Mouse (Mus musculus) forebrain, embryonic 14.5 days (tissue): ENCODE data around the gene Mtss1l. TPM values are rescaled to one million over a fixed set of nuclear protein-coding genes. Genes with fewer than 3 reads are reported as not detected.
"Not testable (repeated sequence)": the region's sequence is repeated elsewhere in the genome, so short reads cannot be mapped to it uniquely, and the experiment has no call there.

Experiments
- ATAC-seq: fragments of 200-750 bp; cut with Nextera tagmentation; 2 replicates; pipeline ENCODE4 v1.8.0; 2017; ENCODE audit warnings: mild to moderate bottlenecking, moderate library complexity
- DNase-seq: peaks from one replicate; pipeline ENCODE4 v3.0.0-alpha.2; 2015; ENCODE audit warnings: low spot score
- H3K27ac ChIP-seq: fragments of 300-500 bp; sonication (generic); 2 replicates; pipeline ENCODE4 v1.5.1; 2014; ENCODE audit warnings: low read depth, mild to moderate bottlenecking, control low read depth, low read length, moderate library complexity
- H3K27me3 ChIP-seq: fragments of 300-500 bp; sonication (generic); replicated peaks from 2 replicates; pipeline ENCODE4 v1.6.1; 2014; ENCODE audit warnings: low read length, control low read depth, mixed read lengths; ENCODE audit not compliant: control insufficient read depth, insufficient read depth
- H3K36me3 ChIP-seq: fragments of 300-500 bp; sonication (generic); 2 replicates; pipeline ENCODE4 v1.6.1; 2014; ENCODE audit warnings: low read length, control low read depth; ENCODE audit not compliant: control insufficient read depth, insufficient read depth
- H3K4me1 ChIP-seq: fragments of 300-500 bp; sonication (generic); 2 replicates; pipeline ENCODE4 v1.6.1; 2014; ENCODE audit warnings: antibody characterized with exemption, low read length, control low read depth; ENCODE audit not compliant: control insufficient read depth, insufficient read depth
- H3K4me2 ChIP-seq: fragments of 300-500 bp; sonication (generic); 2 replicates; pipeline ENCODE4 v1.6.1; 2014; ENCODE audit warnings: mild to moderate bottlenecking, control low read depth, low read length
- H3K4me3 ChIP-seq: fragments of 300-500 bp; sonication (generic); 2 replicates; pipeline ENCODE4 v1.5.1; 2014; ENCODE audit warnings: low read depth, low read length, control low read depth
- H3K9ac ChIP-seq: fragments of 300-500 bp; sonication (generic); 2 replicates; pipeline ENCODE4 v1.6.1; 2014; ENCODE audit warnings: mild to moderate bottlenecking, low read length, control low read depth, moderate library complexity
- H3K9me3 ChIP-seq: fragments of 300-500 bp; sonication (generic); replicated peaks from 2 replicates; pipeline ENCODE4 v1.6.1; 2016; ENCODE audit warnings: low read length, control low read depth, mixed read lengths; ENCODE audit not compliant: control insufficient read depth
- WGBS: fragments of 180-500 bp; shearing (Covaris S2); extraction: QIAGEN DNeasy Blood & Tissue Kit; methylation state at CpG from one replicate; pipeline ENCODE4 v1.1.7; 2014; 5-methylcytosine and 5-hydroxymethylcytosine counted together
- polyA plus RNA-seq: library from polyadenylated mRNA; unstranded; fragments of >200 nt; fragmentation: Nextera tagmentation; extraction: Ambion mirVana; gene quantifications from 2 replicates; pipeline ENCODE4 v1.2.1, GENCODE M21; 2014

Gene Mtss1l
- polyA plus RNA-seq, 1 experiment from 2014 or later, result 16.5 TPM

GRCm38 (mm10) chr8:110775316-110775715 is 54.0 kb downstream of the Mtss1l start:
- no peaks in the 10 kb centered on the region for H3K4me1 ChIP-seq
- ATAC-seq (no peak), DNase-seq (no peak)
- 75% methylated on average over 8 of the region's 8 CpGs for WGBS
- H3K27ac ChIP-seq, result no peak overlapping the region
- H3K4me2 ChIP-seq, result no peak overlapping the region
- no peaks in the 10 kb centered on the region for H3K9me3 ChIP-seq
- no peaks in the 10 kb centered on the region for H3K27me3 ChIP-seq
- no peaks in the 10 kb centered on the region for H3K36me3 ChIP-seq
- no peak overlapping the region for H3K4me3 ChIP-seq
- H3K9ac ChIP-seq, result no peak overlapping the region

- no peaks in the 10 kb centered on the region for H3K27me3 ChIP-seq
- H3K4me1 ChIP-seq, result no peaks in the 10 kb centered on the region
- H3K36me3 ChIP-seq, result no peaks in the 10 kb centered on the region
- no peak overlapping the region for H3K4me2 ChIP-seq
- ATAC-seq (no peak), DNase-seq (no peak)
- H3K27ac ChIP-seq, result no peak overlapping the region
- H3K9me3 ChIP-seq, result no peaks in the 10 kb centered on the region
- H3K4me3 ChIP-seq, result no peak overlapping the region
- 92% methylated on average over 3 of the region's 3 CpGs for WGBS
- H3K9ac ChIP-seq, result no peak overlapping the region
These were observed 54.4 kb downstream of the Mtss1l start for GRCm38 (mm10) chr8:110775721-110776120.

DNA sequence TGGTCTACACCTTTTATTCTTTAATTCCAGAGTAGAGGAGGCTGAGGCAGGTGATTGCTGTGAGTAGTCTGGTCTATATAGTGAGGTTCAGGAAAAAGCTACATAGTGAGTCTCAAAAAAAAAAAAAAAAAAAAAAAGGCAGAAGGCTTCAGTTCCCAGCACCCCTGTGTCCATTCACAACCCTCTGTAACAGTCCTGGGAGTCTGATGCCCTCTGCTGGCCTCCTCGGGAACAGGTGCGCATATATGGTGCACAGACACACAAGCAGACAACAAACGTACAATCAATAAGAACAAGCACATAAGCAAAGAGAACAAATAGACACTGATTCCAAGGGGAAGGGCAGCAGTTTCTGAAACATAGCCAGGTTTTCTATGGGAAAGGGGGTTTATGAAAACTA is 55.1 kb downstream of the Mtss1l start:
- Histone ChIP-seq H3K4me2 (no peak overlapping the region), H3K27me3 (no peaks in the 10 kb centered on the region), H3K36me3 (no peaks in the 10 kb centered on the region), H3K9ac (no peak overlapping the region), H3K9me3 (no peaks in the 10 kb centered on the region), H3K27ac (no peak overlapping the region), H3K4me1 (no peaks in the 10 kb centered on the region), H3K4me3 (no peak overlapping the region)
- ATAC-seq, result no peak
- DNase-seq, result no peak
- 100% methylated on average over 3 of the region's 3 CpGs for WGBS

DNA sequence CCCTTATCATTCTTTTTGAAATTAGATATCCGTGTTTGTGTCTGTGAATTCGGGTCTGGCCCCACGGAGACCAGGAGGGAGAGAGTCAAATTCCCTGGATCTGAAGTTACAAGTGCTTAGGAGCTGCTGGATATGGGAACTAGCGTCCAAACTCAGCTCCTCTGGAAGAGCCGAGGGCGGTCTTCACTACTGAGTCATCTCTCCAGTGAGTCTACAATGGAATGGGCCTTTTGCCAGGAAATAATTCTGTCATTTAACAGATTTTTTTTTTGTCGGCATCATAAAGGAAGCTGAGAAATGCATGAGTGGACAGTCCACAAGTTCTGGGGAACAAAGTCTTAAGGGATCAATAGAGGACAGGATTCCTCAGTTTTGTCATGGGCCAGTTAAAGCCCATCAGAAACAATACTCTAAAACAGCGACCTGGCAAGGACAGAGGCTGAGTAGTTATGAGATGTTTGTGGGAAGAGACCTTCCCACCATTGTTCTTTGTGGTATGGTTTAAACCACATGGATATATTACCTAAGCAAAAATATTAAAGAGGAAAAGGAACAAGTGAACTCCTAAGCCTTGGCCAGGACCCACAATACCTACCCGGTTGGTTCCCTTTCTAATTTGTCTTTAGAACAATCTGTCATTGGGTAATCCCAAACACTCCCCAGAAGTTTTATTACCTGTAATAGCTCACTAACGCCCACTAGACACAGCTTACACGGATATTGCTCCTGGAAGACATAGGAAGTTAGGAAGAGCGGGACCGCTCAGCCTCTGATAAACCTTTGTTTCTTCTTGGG is 58.8 kb downstream of the Mtss1l start:
- ATAC-seq (no peak), DNase-seq (no peak)
- H3K27me3 ChIP-seq, result no peaks in the 10 kb centered on the region
- no peaks in the 10 kb centered on the region for H3K36me3 ChIP-seq
- WGBS, result 85% methylated on average over 13 of the region's 13 CpGs
- H3K4me2 ChIP-seq, result no peak overlapping the region
- no peak overlapping the region for H3K4me3 ChIP-seq
- no peak overlapping the region for H3K9ac ChIP-seq
- no peaks in the 10 kb centered on the region for H3K9me3 ChIP-seq
- no peak overlapping the region for H3K27ac ChIP-seq
- no peaks in the 10 kb centered on the region for H3K4me1 ChIP-seq

DNA sequence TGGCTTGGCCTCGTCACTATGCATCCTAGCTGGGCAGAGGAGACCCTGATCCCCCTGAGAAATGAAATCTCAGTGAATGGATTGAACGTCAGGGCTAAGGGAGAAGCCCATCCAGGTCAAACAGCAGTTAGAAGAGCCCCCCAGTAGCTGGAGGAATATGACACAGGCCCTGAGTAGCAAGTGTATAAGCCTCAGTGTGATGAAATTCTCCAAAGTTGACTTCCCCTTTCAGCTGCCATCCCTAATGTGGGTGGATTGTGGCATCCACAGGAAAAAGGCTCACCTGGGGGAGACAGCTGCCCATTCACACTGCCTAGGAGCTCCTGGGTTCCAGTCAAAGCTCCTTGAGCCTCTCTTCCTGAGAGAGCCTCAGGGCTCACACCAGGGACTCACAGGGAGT is 64.1 kb downstream of the Mtss1l start:
- WGBS, result 71% methylated on average over 2 of the region's 2 CpGs
- Histone ChIP-seq H3K4me2 (no peak overlapping the region), H3K4me1 (no peaks in the 10 kb centered on the region), H3K36me3 (no peaks in the 10 kb centered on the region), H3K4me3 (no peak overlapping the region), H3K27ac (no peak overlapping the region), H3K9me3 (no peaks in the 10 kb centered on the region), H3K9ac (no peak overlapping the region), H3K27me3 (no peaks in the 10 kb centered on the region)
- ATAC-seq (no peak), DNase-seq (no peak)

DNA sequence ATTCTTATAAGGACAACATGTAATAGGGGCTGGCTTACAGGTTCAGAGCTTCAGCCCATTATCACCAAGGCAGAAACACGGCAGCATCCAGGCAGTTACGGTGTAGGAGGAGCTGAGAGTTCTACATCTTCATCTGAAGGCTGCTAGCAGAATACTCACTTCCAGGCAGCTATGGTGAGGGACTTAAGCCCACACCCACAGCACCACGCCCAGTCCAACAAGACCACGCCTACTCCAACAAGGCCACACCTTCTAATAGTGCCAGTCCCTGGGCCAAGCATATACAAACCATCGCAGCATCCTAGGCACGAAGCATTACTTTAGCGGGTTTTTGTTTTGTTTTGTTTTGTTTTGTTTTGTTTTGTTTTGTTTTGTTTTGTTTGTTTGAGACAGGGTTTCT is 65.2 kb downstream of the Mtss1l start:
- not testable (repeated sequence) for H3K27me3 ChIP-seq, ATAC-seq, H3K4me2 ChIP-seq, H3K9me3 ChIP-seq, H3K36me3 ChIP-seq, DNase-seq, H3K4me3 ChIP-seq, H3K27ac ChIP-seq, H3K9ac ChIP-seq, H3K4me1 ChIP-seq
- 80% methylated on average over 7 of the region's 7 CpGs for WGBS

DNA sequence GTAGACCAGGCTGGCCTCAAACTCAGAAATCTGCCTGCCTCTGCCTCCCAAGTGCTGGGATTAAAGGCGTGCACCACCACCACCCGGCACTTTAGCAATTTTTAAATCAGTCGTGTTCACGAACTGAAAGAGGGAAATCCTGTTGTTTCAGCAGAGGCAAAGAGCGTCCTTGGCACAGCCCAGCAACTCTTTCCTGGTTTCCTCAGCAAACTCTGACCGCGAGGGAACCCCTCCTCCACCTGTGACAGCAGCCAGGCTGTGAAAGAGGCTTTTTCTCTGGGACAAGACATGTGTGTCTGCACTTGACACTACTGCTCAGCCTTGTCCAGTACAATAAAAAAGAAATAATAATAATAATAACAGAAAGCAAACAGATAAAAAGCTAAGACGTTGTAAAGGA is 65.7 kb downstream of the Mtss1l start:
- Histone ChIP-seq H3K9me3 (no peaks in the 10 kb centered on the region), H3K36me3 (no peaks in the 10 kb centered on the region), H3K4me1 (no peaks in the 10 kb centered on the region), H3K4me2 (no peak overlapping the region), H3K4me3 (no peak overlapping the region), H3K27ac (no peak overlapping the region), H3K9ac (no peak overlapping the region), H3K27me3 (no peaks in the 10 kb centered on the region)
- DNase-seq (no peak), ATAC-seq (no peak)
- WGBS, result 86% methylated on average over 8 of the region's 8 CpGs

DNA sequence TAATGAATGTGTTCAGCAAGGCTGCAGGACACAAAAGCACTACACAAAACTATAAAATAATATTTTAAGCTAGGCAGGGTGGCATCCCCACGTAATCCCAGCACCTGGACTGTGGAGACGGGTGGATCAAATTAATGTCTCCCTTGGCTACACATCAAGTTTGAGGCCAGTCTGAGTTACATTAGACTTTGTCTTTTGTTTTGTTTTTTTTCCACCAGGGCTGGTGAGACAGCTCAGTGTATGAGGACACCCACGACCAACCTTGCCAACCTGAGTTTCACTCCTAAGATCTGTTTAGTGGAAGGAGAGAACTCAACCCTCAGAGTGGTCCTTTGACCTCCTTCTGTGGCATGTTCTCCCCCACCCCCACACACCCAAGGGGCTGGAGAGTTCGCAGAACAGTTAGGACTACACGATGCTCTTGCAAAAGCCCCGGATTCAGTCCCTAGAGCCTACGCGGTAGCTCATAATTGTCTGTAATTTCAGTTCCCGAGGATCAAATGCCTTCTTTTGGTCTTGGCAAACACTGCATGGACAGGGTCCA is 66.2 kb downstream of the Mtss1l start:
- WGBS, result 88% methylated on average over 9 of the region's 9 CpGs
- H3K27ac ChIP-seq, result no peak overlapping the region

GRCm38 (mm10) chr8:110788981-110789380 is 67.7 kb downstream of the Mtss1l start:
- no peaks in the 10 kb centered on the region for H3K27me3 ChIP-seq
- ATAC-seq (no peak), DNase-seq (no peak)
- no peak overlapping the region for H3K4me3 ChIP-seq
- 71% methylated on average over 12 of the region's 12 CpGs for WGBS
- H3K9me3 ChIP-seq, result no peaks in the 10 kb centered on the region
- no peak overlapping the region for H3K9ac ChIP-seq
- H3K36me3 ChIP-seq, result no peaks in the 10 kb centered on the region
- H3K27ac ChIP-seq, result no peak overlapping the region
- no peak overlapping the region for H3K4me2 ChIP-seq
- H3K4me1 ChIP-seq, result no peaks in the 10 kb centered on the region

More for the DNA sequence above, 66.2 kb downstream of the Mtss1l start:
- DNase-seq (no peak), ATAC-seq (no peak)
- Histone ChIP-seq H3K27me3 (no peaks in the 10 kb centered on the region), H3K36me3 (no peaks in the 10 kb centered on the region), H3K4me1 (no peaks in the 10 kb centered on the region), H3K4me3 (no peak overlapping the region), H3K9ac (no peak overlapping the region), H3K4me2 (no peak overlapping the region), H3K9me3 (no peaks in the 10 kb centered on the region)
